Mouse (Mus musculus) heart, embryonic 14.5 days (tissue): ENCODE measurements around the gene Dusp14. TPM values are rescaled to one million over a fixed set of nuclear protein-coding genes. Genes with fewer than 3 reads are reported as not detected.

Experiments used
- ATAC-seq: fragments of 200-750 bp; cut with Nextera tagmentation; 2 replicates; pipeline ENCODE4 v1.8.0; 2017; ENCODE audit warnings: low read depth, moderate TSS enrichment; ENCODE audit not compliant: insufficient number of reproducible peaks, insufficient read depth, low FRiP score
- H3K27ac ChIP-seq, 2 experiments: fragments of 200-500 bp in 1 of 2; fragments of 300-500 bp in 1 of 2; sonication (generic) in 1 of 2; replicated peaks in 1 of 2; 2 replicates each; pipeline ENCODE4 v1.5.1; 2012 to 2014; ENCODE audit warnings: low read depth in 2 of 2, low read length in 2 of 2, control low read depth in 1 of 2, mild to moderate bottlenecking in 1 of 2, mixed read lengths in 1 of 2; ENCODE audit not compliant: control insufficient read depth in 1 of 2, insufficient read depth in 1 of 2
- H3K27me3 ChIP-seq: fragments of 300-500 bp; sonication (generic); 2 replicates; pipeline ENCODE4 v1.6.1; 2014; ENCODE audit warnings: mild to moderate bottlenecking, low read length, control low read depth; ENCODE audit not compliant: control insufficient read depth, insufficient read depth
- H3K36me3 ChIP-seq: fragments of 300-500 bp; sonication (generic); 2 replicates; pipeline ENCODE4 v1.6.1; 2014; ENCODE audit warnings: mild to moderate bottlenecking, control low read depth, low read length, mixed read lengths; ENCODE audit not compliant: control insufficient read depth, insufficient read depth
- H3K4me1 ChIP-seq, 2 experiments: fragments of 200-500 bp in 1 of 2; fragments of 300-500 bp in 1 of 2; sonication (generic) in 1 of 2; 2 replicates each; pipeline ENCODE4 v1.6.1; 2012 to 2014; ENCODE audit warnings: low read length in 2 of 2, control low read depth in 1 of 2, mixed read lengths in 1 of 2; ENCODE audit not compliant: control insufficient read depth in 2 of 2, insufficient read depth in 2 of 2
- H3K4me2 ChIP-seq: fragments of 300-500 bp; sonication (generic); 2 replicates; pipeline ENCODE4 v1.6.1; 2014; ENCODE audit warnings: mild to moderate bottlenecking, low read length
- H3K4me3 ChIP-seq, 2 experiments: fragments of 200-500 bp in 1 of 2; fragments of 300-500 bp in 1 of 2; sonication (generic) in 1 of 2; 2 replicates each; pipeline ENCODE4 v1.5.1; 2012 to 2014; ENCODE audit warnings: low read length in 2 of 2, mild to moderate bottlenecking in 2 of 2, control low read depth in 1 of 2, low read depth in 1 of 2, moderate library complexity in 1 of 2; ENCODE audit not compliant: control insufficient read depth in 1 of 2, insufficient read depth in 1 of 2
- H3K9ac ChIP-seq: fragments of 300-500 bp; sonication (generic); 2 replicates; pipeline ENCODE4 v1.6.1; 2014; ENCODE audit warnings: mild to moderate bottlenecking, low read length
- H3K9me3 ChIP-seq: fragments of 300-500 bp; sonication (generic); 2 replicates; pipeline ENCODE4 v1.6.1; 2016; ENCODE audit warnings: low read length, control low read depth; ENCODE audit not compliant: control insufficient read depth
- WGBS: fragments of 180-500 bp; shearing (Covaris S2); extraction: QIAGEN DNeasy Blood & Tissue Kit; methylation state at CpG from one replicate; pipeline ENCODE4 v1.1.7; 2014; 5-methylcytosine and 5-hydroxymethylcytosine counted together
- polyA plus RNA-seq: library from polyadenylated mRNA; unstranded; fragments of >200 nt; fragmentation: Nextera tagmentation; extraction: Ambion mirVana; gene quantifications from 2 replicates; pipeline ENCODE4 v1.2.1, GENCODE M21; 2014

Gene Dusp14
- polyA plus RNA-seq, 1 experiment from 2014 or later: 5.0 TPM

GRCm38 (mm10) chr11:84057418-84057817 is 11.6 kb downstream of the Dusp14 start:
- H3K4me2 ChIP-seq: no peak overlapping the region
- H3K4me1 ChIP-seq: peaks cover 0 to under 1% of the 10 kb centered on the region in 2 experiments; a peak in 1 of 4 replicates
- no peaks in the 10 kb centered on the region for H3K36me3 ChIP-seq
- no peaks in the 10 kb centered on the region for H3K27me3 ChIP-seq
- no peaks in the 10 kb centered on the region for H3K9me3 ChIP-seq
- H3K4me3 ChIP-seq: no peak overlapping the region
- ATAC-seq: no peak
- 89% methylated on average over 2 of the region's 2 CpGs for WGBS
- no peak overlapping the region for H3K27ac ChIP-seq
- no peak overlapping the region for H3K9ac ChIP-seq

DNA sequence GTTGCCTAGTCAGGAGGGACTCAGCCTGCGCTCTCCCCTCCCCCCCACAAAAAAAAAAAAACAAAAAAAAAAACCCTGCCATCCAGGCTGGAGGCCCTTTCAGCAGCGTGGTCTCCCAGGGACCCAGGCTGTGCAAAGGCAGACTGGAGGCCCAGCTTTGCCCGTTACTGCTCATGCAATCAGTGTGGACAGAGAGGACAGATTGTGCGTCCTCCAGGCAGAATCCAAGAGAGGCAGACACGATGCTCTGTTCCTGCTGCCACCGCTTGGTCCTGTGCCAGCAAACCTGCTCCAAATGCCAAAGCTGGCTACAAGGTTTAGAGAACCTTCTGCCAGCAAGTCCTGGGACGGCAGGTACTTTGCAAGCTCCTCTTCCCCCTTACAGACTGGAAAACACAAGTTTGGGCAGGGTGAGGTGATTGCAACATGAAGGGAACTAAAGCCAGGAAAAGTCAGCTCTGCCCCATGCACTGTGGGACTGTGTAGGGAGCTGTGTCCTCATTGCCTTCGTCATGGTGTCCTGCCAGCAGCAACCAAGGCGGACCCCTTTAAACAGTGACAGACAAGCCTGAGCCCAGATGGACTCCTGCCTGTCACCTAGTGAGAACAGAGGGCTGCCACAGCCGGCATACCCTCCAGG is 15.4 kb downstream of the Dusp14 start:
- Histone ChIP-seq H3K4me3 (no peak overlapping the region), H3K27ac (no peak overlapping the region), H3K27me3 (no peaks in the 10 kb centered on the region), H3K4me2 (no peak overlapping the region), H3K4me1 (no peaks in the 10 kb centered on the region), H3K9ac (no peak overlapping the region), H3K9me3 (no peaks in the 10 kb centered on the region), H3K36me3 (no peaks in the 10 kb centered on the region)
- no peak for ATAC-seq
- WGBS: 54% methylated on average over 10 of the region's 10 CpGs

GRCm38 (mm10) chr11:84053055-84053454 is 16.0 kb downstream of the Dusp14 start:
- H3K4me1 ChIP-seq: no peaks in the 10 kb centered on the region
- 90% methylated on average over 7 of the region's 7 CpGs for WGBS
- no peak overlapping the region for H3K4me3 ChIP-seq
- no peaks in the 10 kb centered on the region for H3K27me3 ChIP-seq
- ATAC-seq: no peak
- H3K4me2 ChIP-seq: no peak overlapping the region
- no peak overlapping the region for H3K9ac ChIP-seq
- H3K9me3 ChIP-seq: no peaks in the 10 kb centered on the region
- no peak overlapping the region for H3K27ac ChIP-seq
- H3K36me3 ChIP-seq: no peaks in the 10 kb centered on the region

- no peak overlapping the region for H3K9ac ChIP-seq
- no peak overlapping the region for H3K27ac ChIP-seq
Measured at GRCm38 (mm10) chr11:84048411-84048810, 20.6 kb downstream of the Dusp14 start.

DNA sequence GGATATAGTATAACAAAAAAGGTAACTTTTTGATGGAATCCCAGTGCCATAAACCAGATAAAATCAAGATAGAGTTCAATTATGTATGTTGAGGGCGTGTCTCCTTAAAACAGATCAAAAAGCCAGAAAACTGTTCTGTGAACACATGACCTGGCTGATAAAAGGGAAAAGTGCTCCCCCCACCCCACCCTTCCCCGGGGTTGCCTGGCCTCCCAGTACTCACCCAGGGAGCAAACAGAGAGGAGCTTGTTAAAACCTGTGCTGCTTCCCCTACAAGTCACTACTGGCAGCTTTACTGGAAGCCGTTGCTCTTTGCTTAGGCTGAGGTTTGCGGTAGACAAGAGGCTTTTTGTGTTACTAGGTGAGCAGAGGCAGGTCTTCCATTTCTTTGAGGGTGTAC is 21.8 kb downstream of the Dusp14 start:
- WGBS: 67% methylated on average over 4 of the region's 4 CpGs
- ATAC-seq: no peak
- Histone ChIP-seq H3K27me3 (no peaks in the 10 kb centered on the region), H3K4me2 (no peak overlapping the region), H3K9ac (no peak overlapping the region), H3K4me1 (peaks cover 0 to 2% of the 10 kb centered on the region in 2 experiments; a peak in 1 of 4 replicates), H3K36me3 (0 out of 2 replicates have a peak, but pooled peaks cover 2% of the 10 kb centered on the region), H3K9me3 (no peaks in the 10 kb centered on the region), H3K27ac (no peak overlapping the region), H3K4me3 (no peak overlapping the region)

More at GRCm38 (mm10) chr11:84048411-84048810, 20.6 kb downstream of the Dusp14 start:
- H3K9me3 ChIP-seq: no peaks in the 10 kb centered on the region
- no peaks in the 10 kb centered on the region for H3K27me3 ChIP-seq
- whole genome bisulfite sequencing: 79% methylated on average over 10 of the region's 10 CpGs
- H3K36me3 ChIP-seq: no peaks in the 10 kb centered on the region
- no peak overlapping the region for H3K4me2 ChIP-seq
- H3K4me3 ChIP-seq: no peak overlapping the region
- no peak; the same call in 1 of the 2 replicates for ATAC-seq
- H3K4me1 ChIP-seq: peaks cover 0 to 2% of the 10 kb centered on the region in 2 experiments; a peak in 1 of 4 replicates

- Histone ChIP-seq H3K27ac (no peak overlapping the region), H3K4me1 (peaks cover 0 to 2% of the 10 kb centered on the region in 2 experiments; a peak in 2 of 4 replicates), H3K4me3 (no peak overlapping the region), H3K9me3 (no peaks in the 10 kb centered on the region), H3K9ac (no peak overlapping the region), H3K27me3 (no peaks in the 10 kb centered on the region), H3K36me3 (peaks cover 17% of the 10 kb centered on the region), H3K4me2 (no peak overlapping the region)
- no peak for ATAC-seq
- 14% methylated on average over 1 of the region's 1 CpGs for WGBS
Measured at GRCm38 (mm10) chr11:84044988-84045387, 24.1 kb downstream of the Dusp14 start.

- no peak for ATAC-seq
- WGBS: 81% methylated on average over 14 of the region's 14 CpGs
- H3K4me2 ChIP-seq: no peak overlapping the region
Measured at GRCm38 (mm10) chr11:84042808-84043762, 26.0 kb downstream of the Dusp14 start.

More at GRCm38 (mm10) chr11:84042808-84043762, 26.0 kb downstream of the Dusp14 start:
- H3K36me3 ChIP-seq: peaks cover 30% of the 10 kb centered on the region
- peaks cover 5% of the 10 kb centered on the region; the same call in 1 of the 2 replicates for H3K27me3 ChIP-seq
- no peaks in the 10 kb centered on the region for H3K9me3 ChIP-seq
- H3K27ac ChIP-seq: no peak overlapping the region
- H3K4me3 ChIP-seq: no peak overlapping the region
- no peak overlapping the region for H3K9ac ChIP-seq
- H3K4me1 ChIP-seq: peaks cover 0 to 2% of the 10 kb centered on the region in 2 experiments; a peak in 2 of 4 replicates
